Mouse (Mus musculus): ENCODE data around the gene Phf23.

- TF ChIP-seq CTCF (IDR thresholded peaks at IDR 0.05; ENCODE audit: borderline replicate concordance, insufficient read depth, low read depth, low read length) (no peak), POLR2A (IDR thresholded peaks at IDR 0.05; ENCODE audit: borderline replicate concordance, insufficient read depth, low read length) (no peak)
Observed at GRCm38 (mm10) chr11:69979827-69980195, 15.8 kb upstream of the Phf23 start.
